Mouse (Mus musculus) small intestine, adult 2 months (tissue): ENCODE measurements around the gene Prrg4. TPM values are rescaled to one million over a fixed set of nuclear protein-coding genes. Genes with fewer than 3 reads are reported as not detected.
A peak's percentile ranks its signal among the peaks of the same experiment; 100 is the strongest.
"Not testable (repeated sequence)": the region's sequence is repeated elsewhere in the genome, so short reads cannot be mapped to it uniquely, and the experiment has no call there.

Experiments used
- H3K27ac ChIP-seq: fragments of 200-500 bp; 2 replicates; pipeline ENCODE4 v1.5.1; 2012; ENCODE audit warnings: low read depth, low read length, control low read depth, inconsistent platforms; ENCODE audit not compliant: insufficient read depth
- H3K27me3 ChIP-seq: fragments of 200-500 bp; 2 replicates; pipeline ENCODE4 v1.6.1; 2012; ENCODE audit warnings: mild to moderate bottlenecking, moderate library complexity, low read length, inconsistent platforms; ENCODE audit not compliant: control insufficient read depth, insufficient read depth
- H3K36me3 ChIP-seq: fragments of 200-500 bp; 2 replicates; pipeline ENCODE4 v1.6.1; 2012; ENCODE audit warnings: mild to moderate bottlenecking, low read length, control low read depth, inconsistent platforms; ENCODE audit not compliant: control insufficient read depth, insufficient read depth
- H3K4me1 ChIP-seq: fragments of 200-500 bp; 2 replicates; pipeline ENCODE4 v1.6.1; 2012; ENCODE audit warnings: low read length, inconsistent platforms, mixed read lengths; ENCODE audit not compliant: control insufficient read depth, insufficient read depth, insufficient read length
- H3K4me3 ChIP-seq: fragments of 200-500 bp; 2 replicates; pipeline ENCODE4 v1.5.1; 2012; ENCODE audit warnings: low read depth, mild to moderate bottlenecking, control low read depth, inconsistent platforms, low read length, moderate library complexity
- CTCF ChIP-seq: fragments of 200-500 bp; IDR thresholded peaks from 2 replicates; pipeline ENCODE4 v1.5.1; 2012; ENCODE audit warnings: low read depth, mild to moderate bottlenecking, control low read depth, inconsistent platforms, low read length, moderate library complexity, mixed read lengths; ENCODE audit not compliant: insufficient replicate concordance, insufficient read length; ENCODE audit errors: extremely low read depth
- POLR2A ChIP-seq: fragments of 200-500 bp; IDR thresholded peaks from 2 replicates; pipeline ENCODE4 v1.6.1; 2012; ENCODE audit warnings: low read depth, mild to moderate bottlenecking, control low read depth, inconsistent platforms, low read length, moderate library complexity
- WGBS: fragments of 180-500 bp; shearing (Covaris S2); methylation state at CpG from one replicate; pipeline ENCODE4 v1.1.7; 2018; 5-methylcytosine and 5-hydroxymethylcytosine counted together
- polyA plus RNA-seq: library from polyadenylated mRNA; depleted of rRNA; stranded (reverse); fragments of >200 nt; gene quantifications from 2 replicates; pipeline ENCODE4 v1.2.3, GENCODE M21; 2012

Prrg4 gene
- polyA plus RNA-seq, 1 experiment: 0.42 TPM

GRCm38 (mm10) chr2:104840974-104841373 is 8.7 kb downstream of the Prrg4 start:
- no peaks in the 10 kb centered on the region for H3K27me3 ChIP-seq
- H3K4me3 ChIP-seq: no peak overlapping the region
- no peak overlapping the region for H3K27ac ChIP-seq
- 0 out of 2 replicates have a peak, but pooled peaks cover 2% of the 10 kb centered on the region for H3K36me3 ChIP-seq
- TF ChIP-seq CTCF (no peak), POLR2A (no peak)
- no peaks in the 10 kb centered on the region for H3K4me1 ChIP-seq

- H3K27ac ChIP-seq: no peak overlapping the region
- no peaks in the 10 kb centered on the region for H3K4me1 ChIP-seq
- H3K4me3 ChIP-seq: no peak overlapping the region
- H3K36me3 ChIP-seq: no peaks in the 10 kb centered on the region
- H3K27me3 ChIP-seq: no peaks in the 10 kb centered on the region
- no peak for TF ChIP-seq CTCF
- TF ChIP-seq POLR2A: no peak
- 78% methylated on average over 2 of the region's 2 CpGs for WGBS
Observed at GRCm38 (mm10) chr2:104832486-104832885, 17.2 kb downstream of the Prrg4 start.

GRCm38 (mm10) chr2:104826191-104826590 is 23.5 kb downstream of the Prrg4 start:
- no peak for TF ChIP-seq POLR2A
- no peak for TF ChIP-seq CTCF
- 92% methylated on average over 4 of the region's 4 CpGs for WGBS
- H3K27me3 ChIP-seq: no peaks in the 10 kb centered on the region
- H3K4me3 ChIP-seq: no peak overlapping the region
- no peak overlapping the region for H3K27ac ChIP-seq
- H3K4me1 ChIP-seq: no peaks in the 10 kb centered on the region
- no peaks in the 10 kb centered on the region for H3K36me3 ChIP-seq

- not testable (repeated sequence) for H3K27ac ChIP-seq, H3K36me3 ChIP-seq, H3K4me3 ChIP-seq, H3K27me3 ChIP-seq, H3K4me1 ChIP-seq
- WGBS: 88% methylated on average over 3 of the region's 3 CpGs
Observed at GRCm38 (mm10) chr2:104818763-104819162, 30.9 kb downstream of the Prrg4 start.

- 0 out of 2 replicates have a peak overlapping the region, but pooled peaks have one; percentile 78 for H3K27ac ChIP-seq
Observed at GRCm38 (mm10) chr2:104817555-104818330, 31.9 kb downstream of the Prrg4 start.

GRCm38 (mm10) chr2:104816866-104817439 is 32.7 kb downstream of the Prrg4 start:
- no peaks in the 10 kb centered on the region for H3K36me3 ChIP-seq
- H3K4me3 ChIP-seq: peak overlapping the region; percentile 93
- peak overlapping the region; percentile 78 for H3K27ac ChIP-seq
- no peaks in the 10 kb centered on the region for H3K27me3 ChIP-seq
- under 1% methylated on average over 44 of the region's 51 CpGs for WGBS
- TF ChIP-seq CTCF: peak; percentile 62
- TF ChIP-seq POLR2A: 0 out of 2 replicates have a peak, but pooled peaks have one; percentile 8
- peaks cover 4% of the 10 kb centered on the region; the same call in 1 of the 2 replicates for H3K4me1 ChIP-seq

More at GRCm38 (mm10) chr2:104817555-104818330, 31.9 kb downstream of the Prrg4 start:
- TF ChIP-seq POLR2A: no peak
- TF ChIP-seq CTCF: no peak
- Histone ChIP-seq H3K4me3 (no peak overlapping the region), H3K27me3 (no peaks in the 10 kb centered on the region), H3K4me1 (peaks cover 4% of the 10 kb centered on the region; the same call in 1 of the 2 replicates), H3K36me3 (no peaks in the 10 kb centered on the region)
- 1% methylated on average over 15 of the region's 15 CpGs for WGBS

- H3K27me3 ChIP-seq: no peaks in the 10 kb centered on the region
- WGBS: 2% methylated on average over 43 of the region's 50 CpGs
Observed at GRCm38 (mm10) chr2:104816371-104816827, 33.3 kb downstream of the Prrg4 start, which contains the start of gene Qser1. Qser1 (minus strand) TSS chr2:104816760.

More at GRCm38 (mm10) chr2:104816371-104816827, 33.3 kb downstream of the Prrg4 start, which contains the start of gene Qser1:
- Histone ChIP-seq H3K4me1 (peaks cover 4% of the 10 kb centered on the region; the same call in 1 of the 2 replicates), H3K4me3 (peak within 1 kb of the TSS; percentile 93), H3K27ac (peak within 1 kb of the TSS; percentile 78), H3K36me3 (no peaks in the 10 kb centered on the region)
- TF ChIP-seq CTCF: no peak
- TF ChIP-seq POLR2A: no peak
